Mouse (Mus musculus) liver, postnatal 0 days (tissue): ENCODE results near the gene Arhgef16.

Experiments used
- CTCF ChIP-seq: sonication (generic); IDR thresholded peaks from 2 replicates; pipeline ENCODE4 v1.5.1; 2016; ENCODE audit warnings: antibody characterized with exemption, low read depth
- EP300 ChIP-seq: IDR thresholded peaks from 2 replicates; pipeline ENCODE4 v1.6.1; 2016; ENCODE audit warnings: antibody characterized with exemption, low read depth, mild to moderate bottlenecking

- TF ChIP-seq CTCF: no peak
- no peak for TF ChIP-seq EP300
These were observed 60.9 kb downstream of the Arhgef16 start for GRCm38 (mm10) chr4:154240608-154241007.
